Mouse (Mus musculus) hematopoietic stem cell, adult 5-6 weeks (primary cell): Measurements from ENCODE around the gene Fam193a. TPM values are rescaled to one million over a fixed set of nuclear protein-coding genes. Genes with fewer than 3 reads are reported as not detected.
A peak's percentile ranks its signal among the peaks of the same experiment; 100 is the strongest.

Source experiments
- ATAC-seq, 2 experiments: fragments of 125-278 bp in 1 of 2; replicated peaks in 1 of 2; 2 replicates each; pipeline ENCODE4 v1.8.0; 2016 to 2017; ENCODE audit warnings: inconsistent platforms in 2 of 2, mild to moderate bottlenecking in 2 of 2, moderate number of reproducible peaks in 2 of 2, low read depth in 1 of 2, moderate TSS enrichment in 1 of 2; ENCODE audit not compliant: low FRiP score in 2 of 2, poor library complexity in 2 of 2, severe bottlenecking in 2 of 2, insufficient read depth in 1 of 2, low TSS enrichment in 1 of 2
- total RNA-seq: library from RNA; stranded (forward); fragments of 172-1452, 232-1000 nt; gene quantifications from 2 replicates; pipeline ENCODE4 v1.2.3, GENCODE M21; 2017

Gene Fam193a
- 41.8 and 46.6 TPM in 2 replicates for total RNA-seq

GRCm38 (mm10) chr5:34369341-34370021, at the start of gene Fam193a:
Fam193a (plus strand) TSS chr5:34369933.
- peak; percentile 97 to 98 for ATAC-seq

- ATAC-seq, result peak in 1 of 2 experiments; percentile 17; a peak in 1 of 4 replicates
Measured at GRCm38 (mm10) chr5:34321236-34321635, 48.5 kb upstream of the Fam193a start.

DNA sequence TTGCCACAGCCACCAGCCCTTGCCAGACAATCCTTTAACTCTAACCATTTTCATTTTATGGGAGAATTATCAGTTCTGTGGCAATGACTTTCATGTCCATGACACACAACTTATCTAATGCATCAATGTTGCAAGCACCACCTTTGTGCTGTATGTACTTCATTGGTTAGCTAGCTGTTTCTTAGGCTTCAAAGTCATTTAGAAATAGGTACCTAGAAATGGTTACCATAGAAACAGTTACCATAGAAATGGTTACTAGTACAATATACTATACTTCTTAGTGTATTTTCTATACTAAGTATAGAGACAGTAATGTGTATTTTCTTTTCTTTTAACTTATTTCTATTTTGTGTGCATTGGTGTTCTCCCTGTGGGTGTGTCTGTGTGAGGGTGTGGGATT, 44.4 kb upstream of the Fam193a start:
- no peak for ATAC-seq

- ATAC-seq, result no peak; a peak in 1 of 4 replicates
Measured at GRCm38 (mm10) chr5:34326249-34326691, 43.5 kb upstream of the Fam193a start.

GRCm38 (mm10) chr5:34326875-34327576, 42.7 kb upstream of the Fam193a start:
- ATAC-seq, result no peak; a peak in 1 of 4 replicates

DNA sequence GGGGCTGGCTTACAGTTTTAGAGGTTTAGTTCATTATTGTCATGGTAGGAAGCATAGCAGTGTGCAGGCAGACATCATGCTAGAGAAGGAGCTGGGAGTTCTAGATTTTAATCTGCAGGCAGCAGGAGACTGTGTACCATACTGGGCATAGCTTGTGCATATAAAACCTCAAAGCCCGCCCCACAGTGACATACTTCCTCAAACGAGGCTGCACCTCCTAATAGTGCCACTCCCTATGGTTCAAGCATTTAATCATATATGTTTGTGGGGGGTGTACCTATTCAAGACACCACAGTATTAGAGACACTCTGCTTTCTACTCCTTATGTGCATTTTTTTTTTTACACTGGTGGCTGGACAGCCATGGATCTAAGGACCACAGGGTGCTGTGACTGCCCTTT, 39.6 kb upstream of the Fam193a start:
- ATAC-seq, result no peak

DNA sequence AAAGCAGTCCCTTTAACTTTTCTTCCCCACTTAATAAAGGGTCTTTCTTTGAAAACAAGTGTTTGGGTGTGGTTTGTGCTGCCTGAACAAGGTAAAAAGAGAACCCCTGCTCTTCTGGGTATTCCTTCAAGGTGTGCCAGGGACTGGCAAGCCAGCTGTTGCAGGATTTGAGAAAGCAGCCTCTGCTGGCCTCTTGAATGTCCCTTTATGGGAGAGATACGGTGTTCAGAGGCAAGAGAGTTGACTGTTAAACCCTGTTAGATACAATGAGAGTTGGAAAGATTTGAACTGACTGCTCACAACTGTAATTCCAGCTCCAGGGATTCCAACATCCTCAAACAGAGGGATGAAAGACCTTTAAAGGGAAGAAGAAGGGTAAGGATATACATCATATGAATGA, 35.7 kb upstream of the Fam193a start:
- ATAC-seq, result no peak

GRCm38 (mm10) chr5:34335539-34336096, 34.1 kb upstream of the Fam193a start:
- peak in 1 of 2 experiments; percentile 9; a peak in 3 of 4 replicates for ATAC-seq

DNA sequence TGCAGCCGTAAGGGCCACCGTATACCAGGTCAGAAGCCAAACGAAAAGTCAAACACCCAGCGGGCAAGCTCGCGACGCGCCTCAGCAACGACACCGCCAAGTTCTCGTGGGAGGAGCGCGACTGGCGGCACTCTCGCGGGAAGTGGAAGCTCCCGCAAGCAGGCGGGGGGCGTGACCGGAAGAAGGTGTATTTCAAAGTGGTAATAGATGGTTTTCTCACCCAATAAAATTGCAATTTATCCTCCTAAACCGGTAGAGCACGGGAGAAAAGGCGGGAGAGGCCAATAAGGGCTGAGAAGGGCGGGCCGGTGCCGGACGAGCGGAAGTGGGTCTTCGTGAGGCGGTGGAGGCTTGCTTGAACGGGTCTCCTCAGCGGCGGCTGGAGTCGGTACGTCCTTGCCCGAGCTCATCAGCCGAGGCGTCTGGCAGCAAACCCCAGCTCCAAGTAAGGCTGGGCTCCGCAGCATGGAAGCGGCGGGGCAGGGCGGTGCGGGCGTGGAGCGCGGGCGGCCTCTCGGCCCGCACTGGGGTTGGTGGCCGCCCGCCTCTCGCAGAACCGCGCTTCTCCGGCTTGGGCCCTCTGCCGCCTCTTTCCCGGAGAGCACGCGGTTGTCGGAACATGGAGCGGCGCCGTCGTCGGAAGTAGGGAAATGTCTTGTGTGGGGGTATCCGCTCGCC, 33.5 kb upstream of the Fam193a start, which contains the start of gene Rnf4:
TSS of gene Rnf4 (plus strand) at position 193 of the 678 bp plus-strand sequence.
- ATAC-seq, result peak; percentile 91 to 94

- ATAC-seq, result peak; percentile 48 to 62
Measured at GRCm38 (mm10) chr5:34336775-34337450, 32.8 kb upstream of the Fam193a start.

GRCm38 (mm10) chr5:34340246-34340645, 29.5 kb upstream of the Fam193a start:
- ATAC-seq, result no peak

DNA sequence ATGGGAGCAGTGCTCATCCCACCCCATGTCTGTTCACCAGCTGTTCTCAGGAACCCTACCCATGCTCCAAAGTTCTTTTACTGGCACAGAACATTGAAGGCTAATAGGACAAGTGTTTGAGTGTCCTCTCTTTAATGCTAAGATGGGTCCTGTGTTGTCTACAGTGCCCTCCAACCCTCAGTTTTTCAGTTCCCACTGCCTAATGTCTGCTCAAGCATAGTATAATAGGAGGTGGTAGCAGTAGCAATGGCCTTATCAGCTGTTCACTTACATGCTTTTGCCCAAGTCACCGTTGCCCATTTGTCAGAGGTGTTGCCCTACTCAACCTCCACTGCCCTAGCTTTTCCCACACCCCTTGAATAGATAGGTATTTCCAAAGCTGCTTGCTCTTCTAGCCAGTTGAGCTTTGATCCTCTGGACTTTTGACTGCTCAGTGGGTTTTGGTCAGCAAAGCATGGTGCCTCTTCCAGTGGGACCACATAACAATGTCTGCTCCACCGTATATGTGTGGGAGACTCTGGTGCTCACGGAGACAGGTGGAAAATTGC, 17.6 kb upstream of the Fam193a start:
- no peak for ATAC-seq

DNA sequence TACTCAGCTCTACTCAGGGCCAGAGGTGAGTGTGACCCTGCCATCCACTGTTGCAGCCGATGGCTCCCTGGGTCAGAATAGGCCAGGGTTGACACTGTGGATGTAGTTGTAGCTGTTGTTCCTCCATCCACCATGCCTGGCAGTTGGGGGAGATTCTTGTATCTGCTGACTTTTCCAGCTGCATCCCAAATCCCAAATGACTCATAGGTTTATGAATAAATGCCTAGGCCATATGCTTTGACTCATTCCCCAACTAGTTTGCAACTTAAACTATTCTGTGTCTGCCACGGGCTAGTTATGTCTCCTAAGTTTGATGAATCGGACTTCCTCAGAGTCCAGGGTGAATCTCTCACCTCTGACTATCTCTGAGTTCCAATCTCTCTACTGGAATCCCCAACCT, 9.5 kb upstream of the Fam193a start:
- no peak for ATAC-seq

DNA sequence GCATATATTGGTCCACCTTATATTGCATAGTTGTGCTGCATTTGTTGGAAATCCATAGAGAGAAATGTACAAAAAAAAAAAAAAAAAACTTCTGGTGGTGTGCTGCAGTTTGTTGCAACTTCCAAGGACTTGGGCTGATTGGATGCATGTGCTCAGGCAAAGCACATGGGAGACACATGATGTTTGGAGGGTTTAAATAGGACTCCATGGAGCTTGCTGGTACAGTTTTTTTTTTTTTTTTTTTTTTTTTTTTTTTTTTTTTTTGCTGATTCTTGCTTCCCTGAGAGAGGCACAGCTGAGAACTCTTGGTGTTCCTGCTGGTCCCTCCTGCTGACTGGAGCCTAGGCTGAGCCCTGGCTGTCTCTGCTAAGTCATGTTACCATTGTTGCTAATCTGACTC, 6.6 kb upstream of the Fam193a start:
- ATAC-seq, result no peak

GRCm38 (mm10) chr5:34368551-34369290, 1.0 kb upstream of the Fam193a start:
- ATAC-seq, result no peak

- ATAC-seq, result no peak
Measured at GRCm38 (mm10) chr5:34370022-34370823, 490 bp downstream of the Fam193a start.
